Mouse (Mus musculus): ENCODE data around the gene Spp2.
"Not testable (repeated sequence)": the region's sequence is repeated elsewhere in the genome, so short reads cannot be mapped to it uniquely, and the experiment has no call there.

Gene Spp2

GRCm38 (mm10) chr1:88433096-88433883 is 26.5 kb downstream of the Spp2 start:
- no peak for DNase-seq (ENCODE audit: low spot score in 2 of 2)

DNA sequence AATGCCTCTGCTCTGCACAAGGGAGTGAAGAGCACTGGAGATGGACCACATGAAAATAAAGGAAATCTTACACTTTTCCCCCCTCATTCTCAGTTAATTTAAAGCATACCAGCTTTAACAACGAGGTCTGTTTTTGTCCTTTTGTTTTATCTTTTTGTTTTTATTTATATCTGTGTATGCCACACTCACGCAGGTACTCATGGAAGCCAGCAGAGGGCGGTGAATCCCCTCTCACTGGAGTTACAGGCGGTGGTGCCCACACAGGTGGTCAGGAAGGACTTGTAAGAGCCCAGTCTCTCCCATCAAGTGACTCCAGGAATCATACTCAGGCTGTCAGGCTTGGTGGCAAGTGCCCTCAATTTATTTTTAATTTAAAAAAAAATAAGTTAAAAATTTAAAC is 27.3 kb downstream of the Spp2 start:
- no peak for DNase-seq (ENCODE audit: low spot score in 2 of 2)

DNA sequence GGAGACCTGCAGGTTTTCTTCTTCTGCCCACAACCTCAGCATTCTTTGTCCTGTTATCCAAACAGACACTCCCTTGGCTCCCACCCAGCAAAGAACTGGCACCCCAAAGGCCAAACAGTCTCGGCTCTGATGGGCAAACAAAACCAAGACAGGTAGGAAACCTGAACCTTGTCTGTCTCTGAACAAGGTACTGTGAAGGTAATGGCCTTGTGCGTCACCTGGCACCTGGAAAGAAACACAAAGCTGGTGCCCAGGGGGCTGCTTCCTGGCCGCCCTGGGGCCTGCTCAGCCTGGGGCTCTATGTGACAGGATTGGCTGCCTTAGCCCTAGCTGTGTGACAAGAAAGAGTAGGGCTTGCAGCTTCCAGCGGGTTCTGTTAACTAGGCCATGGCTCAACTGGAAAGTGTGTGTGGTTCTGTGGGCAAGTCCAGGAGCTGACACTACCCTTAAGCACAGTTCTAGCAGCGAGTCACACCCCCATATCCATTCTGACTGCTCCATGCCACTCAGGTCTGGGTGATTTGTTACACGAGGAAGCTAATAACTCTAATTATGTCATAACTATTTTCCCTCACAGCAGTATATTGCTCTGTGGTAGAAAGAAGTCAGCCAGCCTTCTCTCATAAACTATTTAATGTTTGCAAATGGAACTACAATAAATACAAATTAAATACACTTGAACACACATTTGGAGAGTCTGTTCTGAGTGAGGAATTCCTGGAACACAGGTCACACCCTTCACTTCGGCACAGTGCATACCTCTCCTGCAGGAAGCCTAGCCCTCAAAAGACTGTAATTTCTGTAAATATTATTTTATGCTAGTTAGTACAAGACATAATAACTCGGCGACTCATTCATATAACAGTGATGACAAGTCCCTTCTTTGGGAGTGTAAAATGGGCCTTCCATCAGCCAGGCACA is 30.7 kb downstream of the Spp2 start:
- DNase-seq (ENCODE audit: low spot score in 2 of 2), result no peak

- DNase-seq (ENCODE audit: low spot score in 2 of 2), result no peak
These were observed 36.6 kb downstream of the Spp2 start for GRCm38 (mm10) chr1:88443383-88443782.

DNA sequence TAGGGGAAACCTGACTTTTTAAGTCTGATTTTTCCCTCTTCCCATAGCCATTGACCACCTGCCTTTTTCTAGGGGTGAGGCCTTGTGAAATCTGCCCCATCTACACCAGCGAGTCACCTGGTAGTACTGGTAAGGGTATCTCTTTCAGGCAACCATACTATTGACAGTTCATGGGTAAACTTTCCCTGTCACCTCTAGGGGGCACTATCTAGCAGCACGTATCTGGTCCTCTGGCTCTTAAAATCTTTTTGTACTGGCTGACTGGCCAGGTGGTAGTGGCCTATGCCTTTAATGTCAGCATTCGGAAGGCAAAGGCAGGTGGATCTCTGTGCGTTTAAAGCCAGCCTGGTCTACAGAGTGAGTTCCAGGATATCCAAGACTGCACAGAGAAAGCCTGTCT is 38.6 kb downstream of the Spp2 start:
- DNase-seq (ENCODE audit: low spot score in 2 of 2), result no peak

DNA sequence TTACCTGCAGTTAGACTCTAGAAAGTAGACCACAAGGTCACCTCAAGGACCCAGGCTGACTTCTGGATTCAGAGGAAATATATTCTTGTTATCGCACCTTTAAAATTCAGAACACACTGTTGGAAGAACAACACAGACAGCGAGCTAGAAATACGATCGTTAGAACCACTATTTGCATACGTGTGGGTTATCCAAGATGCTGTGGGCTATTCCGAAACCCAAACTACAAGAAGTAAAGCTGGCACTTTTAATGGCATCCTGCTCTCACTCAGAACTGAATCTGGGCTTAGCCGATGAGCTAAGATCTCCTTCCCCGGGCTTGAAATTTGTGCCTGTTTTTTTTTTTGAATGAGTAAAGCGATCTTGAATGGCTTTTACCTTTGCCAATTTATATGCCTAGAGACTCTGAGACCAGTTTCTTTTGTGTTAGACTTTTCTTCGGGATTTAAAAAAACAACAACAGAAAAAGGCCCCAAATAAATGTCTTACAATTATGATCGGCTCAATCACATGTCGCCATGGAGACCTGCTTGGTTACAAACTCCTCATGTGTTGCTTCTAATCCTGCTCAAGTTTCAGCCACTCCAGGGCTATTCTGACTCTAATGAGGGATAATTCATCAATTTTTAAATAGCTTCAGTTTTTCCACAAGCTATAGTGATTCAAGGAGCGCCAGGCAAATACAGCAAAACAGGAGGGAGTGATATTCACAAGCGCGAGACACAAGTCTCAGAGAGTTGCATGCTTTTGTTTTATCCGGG is 39.7 kb downstream of the Spp2 start:
- DNase-seq (ENCODE audit: low spot score in 2 of 2), result no peak

DNA sequence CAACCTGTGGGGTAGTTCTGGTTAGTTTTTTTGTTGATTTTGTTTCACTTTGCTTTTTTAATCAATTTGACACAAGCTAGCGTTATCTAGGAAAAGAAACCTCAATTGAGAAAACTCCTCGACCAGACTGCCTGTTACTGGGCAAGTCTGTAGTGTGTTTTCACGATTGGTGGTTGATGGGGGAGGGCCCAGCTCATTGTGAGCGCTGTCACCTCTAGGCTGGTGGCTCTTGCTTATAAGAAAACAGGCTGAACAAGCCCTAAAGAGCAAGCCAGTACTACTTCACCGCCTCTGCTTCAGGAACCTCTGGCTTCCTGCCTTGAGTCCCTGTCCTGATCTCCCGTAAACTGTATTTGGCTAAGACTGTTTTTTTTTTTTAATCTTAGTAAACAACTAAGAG is 40.7 kb downstream of the Spp2 start:
- no peak for DNase-seq (ENCODE audit: low spot score in 2 of 2)

DNA sequence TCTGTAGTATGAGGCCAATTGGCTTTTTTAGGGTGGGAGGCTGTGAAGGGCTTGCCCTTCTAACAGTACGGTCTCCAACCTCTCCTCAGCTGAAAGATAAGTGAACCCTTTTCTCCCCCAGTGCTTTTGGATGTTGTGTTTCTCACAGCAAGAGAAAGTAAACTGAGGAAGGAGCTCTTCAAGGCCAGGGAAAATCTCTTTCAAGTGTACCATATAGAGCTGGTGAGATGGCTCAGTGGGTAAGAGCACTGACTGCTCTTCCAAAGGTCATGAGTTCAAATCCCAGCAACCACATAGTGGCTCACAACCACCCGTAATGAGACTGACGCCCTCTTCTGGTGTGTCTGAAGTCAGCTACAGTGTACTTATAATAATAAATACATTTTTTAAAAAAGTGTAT is 41.3 kb downstream of the Spp2 start:
- DNase-seq (ENCODE audit: low spot score in 2 of 2), result not testable (repeated sequence)

DNA sequence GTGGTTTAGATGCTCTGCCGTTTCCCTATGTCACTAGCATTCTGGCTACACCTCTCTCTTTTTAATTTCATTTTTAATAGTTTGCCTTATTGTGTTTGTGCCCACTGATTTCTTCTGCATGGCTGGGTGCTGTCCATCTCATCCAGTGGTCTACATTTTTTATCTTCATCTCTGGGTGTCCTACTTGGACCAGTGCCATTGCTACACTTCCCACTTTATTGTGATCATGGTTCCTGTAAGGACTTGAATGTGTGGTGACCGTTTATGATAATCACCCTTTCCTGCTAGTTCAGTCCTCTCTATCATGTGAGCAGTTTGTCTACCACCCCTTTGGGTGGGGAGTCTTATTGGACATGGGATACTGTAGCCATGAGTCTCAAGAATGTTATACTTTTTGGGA is 43.0 kb downstream of the Spp2 start:
- no peak for DNase-seq (ENCODE audit: low spot score in 2 of 2)

GRCm38 (mm10) chr1:88450668-88451067 is 43.9 kb downstream of the Spp2 start:
- DNase-seq (ENCODE audit: low spot score in 2 of 2), result no peak

DNA sequence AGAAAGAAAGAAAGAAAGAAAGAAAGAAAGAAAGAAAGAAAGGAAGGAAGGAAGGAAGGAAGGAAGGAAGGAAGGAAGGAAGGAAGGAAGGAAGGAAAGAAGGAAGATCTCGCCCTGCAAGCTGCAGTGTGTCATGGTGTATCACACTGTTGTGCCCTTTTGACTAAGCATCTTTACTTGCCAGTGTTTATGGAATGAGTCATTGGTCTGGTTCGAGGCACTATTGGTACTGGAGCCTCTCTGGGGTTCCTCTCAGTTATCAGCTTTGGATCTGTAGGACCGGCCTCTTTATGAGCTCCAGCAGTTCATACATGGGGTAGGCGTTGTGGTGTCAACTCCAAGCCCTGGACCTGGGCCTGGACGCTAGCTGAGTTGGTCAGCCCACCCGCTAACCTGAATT is 45.4 kb downstream of the Spp2 start:
- DNase-seq (ENCODE audit: low spot score in 2 of 2), result no peak

- DNase-seq (ENCODE audit: low spot score in 2 of 2), result no peak
These were observed 47.9 kb downstream of the Spp2 start for GRCm38 (mm10) chr1:88454703-88455102.

GRCm38 (mm10) chr1:88455761-88456160 is 49.0 kb downstream of the Spp2 start:
- DNase-seq (ENCODE audit: low spot score in 2 of 2), result no peak

- peak; percentile 43 to 67 for DNase-seq (ENCODE audit: low spot score in 2 of 2)
These were observed 49.8 kb downstream of the Spp2 start for GRCm38 (mm10) chr1:88456451-88457072.

- DNase-seq (ENCODE audit: low spot score in 2 of 2), result no peak
These were observed 52.4 kb downstream of the Spp2 start for GRCm38 (mm10) chr1:88459196-88459595.

DNA sequence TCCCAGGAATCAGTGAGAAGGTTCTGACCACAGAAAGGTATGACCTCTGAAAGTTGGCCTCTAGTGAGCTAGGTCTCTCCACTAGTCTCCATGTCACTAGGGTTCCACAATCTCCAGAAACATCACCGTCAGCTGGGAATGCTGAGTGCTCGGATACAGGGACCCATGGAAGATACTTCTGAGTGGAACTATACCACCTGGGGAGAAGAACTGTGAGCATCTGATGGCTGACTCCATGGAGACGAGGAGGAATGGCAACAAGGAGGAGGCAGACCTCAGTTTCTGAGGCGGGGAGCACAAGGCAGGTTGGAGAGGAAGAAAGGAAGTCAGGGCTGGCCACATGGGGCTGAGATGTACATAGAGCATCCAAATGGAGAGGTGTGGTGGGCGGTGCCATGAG is 52.9 kb downstream of the Spp2 start:
- no peak for DNase-seq (ENCODE audit: low spot score in 2 of 2)

DNA sequence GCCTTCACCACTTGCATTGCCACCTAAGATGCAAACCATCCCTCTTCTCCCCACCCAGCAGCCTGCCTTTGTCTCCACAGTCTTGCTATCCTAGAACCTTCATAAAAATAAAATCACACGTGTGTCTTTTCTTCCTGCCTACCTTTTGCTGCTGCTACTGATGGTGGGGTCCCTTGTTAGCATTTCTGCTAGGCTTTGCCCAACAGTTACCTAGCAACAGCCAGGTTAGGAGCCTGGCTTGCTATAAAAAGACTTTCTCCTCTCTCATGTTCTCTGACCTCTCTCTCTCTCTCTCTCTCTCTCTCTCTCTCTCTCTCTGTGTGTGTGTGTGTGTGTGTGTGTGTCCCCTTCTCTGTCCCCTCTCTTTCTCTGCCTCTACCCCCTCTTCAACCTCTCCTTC is 54.3 kb downstream of the Spp2 start:
- no peak for DNase-seq (ENCODE audit: low spot score in 2 of 2)

DNA sequence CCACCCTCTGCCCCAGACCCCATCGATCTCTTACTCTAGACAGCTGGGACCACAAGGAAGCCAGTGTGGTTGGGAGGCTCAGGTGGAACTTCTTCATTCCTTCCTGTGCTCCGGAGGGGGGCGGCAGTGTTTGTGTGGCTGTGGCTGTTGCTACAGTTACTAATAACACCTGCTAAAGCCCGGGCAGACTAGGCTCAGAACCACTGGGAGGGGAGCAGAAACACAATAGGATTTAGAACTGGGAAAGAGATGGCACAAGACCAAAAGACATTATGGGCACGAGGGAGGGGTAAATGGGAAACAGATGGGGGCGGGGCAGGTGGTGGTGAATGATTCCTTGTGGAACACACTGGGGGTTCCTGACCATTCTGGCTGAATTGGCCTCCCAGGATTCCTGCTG is 55.7 kb downstream of the Spp2 start:
- no peak for DNase-seq (ENCODE audit: low spot score in 2 of 2)

GRCm38 (mm10) chr1:88463241-88463640 is 56.5 kb downstream of the Spp2 start:
- DNase-seq (ENCODE audit: low spot score in 2 of 2), result no peak

- DNase-seq (ENCODE audit: low spot score in 2 of 2), result no peak
These were observed 57.5 kb downstream of the Spp2 start for GRCm38 (mm10) chr1:88464109-88464905.

DNA sequence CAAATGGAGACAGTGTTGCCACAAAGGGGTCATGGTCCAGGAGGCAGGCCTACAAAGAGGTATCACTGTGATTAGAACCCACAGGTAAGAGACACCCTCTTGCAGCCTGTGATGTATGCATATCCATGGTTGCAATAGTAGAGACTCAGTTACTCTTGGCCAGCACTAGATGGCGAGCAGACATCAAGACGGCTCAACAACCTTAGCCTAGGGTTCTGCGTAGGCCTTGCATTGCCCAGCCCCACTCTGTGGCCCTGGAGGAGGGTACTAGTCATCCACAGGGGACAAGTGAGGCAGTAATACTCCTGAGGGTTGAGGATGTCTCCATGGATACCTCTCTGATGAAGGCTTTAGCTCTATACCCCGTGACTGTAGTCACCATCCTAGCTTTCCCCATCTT is 59.0 kb downstream of the Spp2 start:
- DNase-seq (ENCODE audit: low spot score in 2 of 2), result no peak

Measured in frontal cortex, postnatal 10 days (tissue).